Mouse (Mus musculus) ovary, postnatal 36 days (tissue): ENCODE measurements at regions not wholly inside any gene's neighbourhood (a gene's known extent, or its start where the extent isn't known, plus 50 kb on each side); places are given as distances from the start of the nearest gene placed in this dataset.
"Not testable (repeated sequence)": the region's sequence is repeated elsewhere in the genome, so short reads cannot be mapped to it uniquely, and the experiment has no call there.

Experiments used
- DNase-seq: peaks from one replicate; pipeline ENCODE4 v3.0.0; 2022; ENCODE audit warnings: low spot score, mixed read lengths

DNA sequence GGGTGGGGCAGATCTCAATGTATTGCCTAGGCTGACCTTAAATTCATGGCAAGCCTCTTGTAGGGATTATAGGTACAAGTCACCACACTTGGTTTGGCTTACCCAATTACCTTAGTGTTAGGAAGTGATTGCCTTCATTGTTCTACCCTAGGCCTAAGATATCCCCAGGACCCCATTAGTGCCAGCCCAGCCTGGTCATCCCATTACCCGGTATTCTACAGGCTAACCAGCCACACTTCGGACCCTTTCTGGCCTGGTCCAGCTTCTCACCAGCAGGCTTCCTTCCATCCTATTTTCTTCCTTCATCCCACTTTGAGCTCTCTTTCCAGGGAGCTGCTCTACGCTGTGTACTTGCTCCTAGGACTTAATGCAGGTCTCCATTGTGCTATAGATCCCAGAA, 59.5 kb downstream of the Tex35 start:
- DNase-seq, result no peak

DNA sequence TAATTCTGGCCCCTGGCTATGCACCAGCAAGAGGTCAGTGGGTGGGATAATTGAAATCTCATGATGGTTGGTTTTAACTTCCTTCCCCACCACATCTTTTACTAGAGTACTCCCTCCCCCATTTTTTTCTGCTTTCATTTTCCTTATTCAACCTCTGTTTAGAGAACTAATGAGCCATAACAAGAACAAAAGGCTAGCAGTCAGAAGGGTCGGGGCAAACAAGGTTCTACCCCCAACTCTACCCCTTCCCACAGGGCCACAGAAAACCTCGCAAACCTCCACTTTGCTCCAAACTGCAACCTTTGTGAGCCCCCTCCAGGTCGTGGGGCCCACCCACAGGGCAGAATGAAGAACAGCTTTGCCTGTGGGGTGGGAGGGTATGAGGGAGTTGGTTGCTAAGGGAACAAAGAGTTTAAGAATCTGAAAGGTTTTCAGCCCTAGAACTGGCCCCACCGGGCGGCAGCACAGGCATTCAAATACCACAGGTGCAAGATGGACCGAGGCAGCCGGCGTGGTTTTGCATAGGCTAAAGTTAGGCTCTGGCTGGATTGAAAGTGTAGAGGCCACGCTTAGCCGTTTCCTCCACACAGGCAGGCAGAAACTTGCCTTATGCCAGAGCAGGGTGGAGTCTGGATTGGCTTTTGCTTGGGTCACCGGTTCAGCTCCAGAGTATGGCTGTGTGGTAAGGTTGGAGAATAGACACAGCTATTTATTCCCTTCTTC, 60.1 kb downstream of the Tex35 start:
- DNase-seq, result no peak

DNA sequence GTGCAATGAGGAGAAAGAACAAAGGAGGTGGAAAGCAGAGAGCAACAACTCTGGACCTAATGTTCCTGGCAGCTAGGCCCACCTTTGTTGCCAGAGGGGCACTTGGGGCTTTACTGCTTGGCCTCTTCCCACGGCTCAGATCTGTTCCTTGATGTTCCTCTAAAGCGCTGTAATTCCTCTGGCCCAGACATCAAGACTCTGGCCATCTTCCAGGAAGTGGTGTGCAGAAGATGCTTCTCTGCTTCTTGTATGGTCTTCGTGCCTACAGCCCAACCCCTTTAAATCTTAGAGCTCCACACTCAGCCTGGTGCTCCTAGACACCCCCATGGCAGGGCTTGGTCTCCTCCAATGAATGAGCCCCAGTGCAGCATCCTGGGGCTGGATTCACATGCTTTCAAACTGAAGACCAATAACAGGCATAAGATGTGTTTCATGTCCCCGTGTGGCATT, 60.7 kb downstream of the Tex35 start:
- no peak for DNase-seq

DNA sequence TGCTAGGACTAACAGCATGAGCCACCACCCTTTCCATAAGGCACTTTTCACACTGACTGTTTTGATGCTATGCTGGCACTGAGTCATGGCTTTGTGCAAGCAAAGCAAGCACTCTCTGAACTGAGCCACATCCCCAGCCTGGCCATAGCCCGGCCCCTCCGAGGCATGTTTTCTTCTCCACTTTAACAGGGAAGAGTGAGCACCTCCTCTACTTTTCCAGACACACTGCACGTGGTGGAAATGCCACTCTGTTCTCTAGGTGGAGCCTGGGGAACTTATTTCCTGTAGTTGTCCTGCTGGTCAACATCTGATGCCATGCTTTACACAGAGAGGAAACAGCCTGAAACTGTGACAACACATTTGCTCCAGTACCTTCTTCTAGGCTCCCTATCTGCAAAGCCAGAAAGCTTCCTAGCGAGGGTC, 61.7 kb downstream of the Tex35 start:
- no peak for DNase-seq

DNA sequence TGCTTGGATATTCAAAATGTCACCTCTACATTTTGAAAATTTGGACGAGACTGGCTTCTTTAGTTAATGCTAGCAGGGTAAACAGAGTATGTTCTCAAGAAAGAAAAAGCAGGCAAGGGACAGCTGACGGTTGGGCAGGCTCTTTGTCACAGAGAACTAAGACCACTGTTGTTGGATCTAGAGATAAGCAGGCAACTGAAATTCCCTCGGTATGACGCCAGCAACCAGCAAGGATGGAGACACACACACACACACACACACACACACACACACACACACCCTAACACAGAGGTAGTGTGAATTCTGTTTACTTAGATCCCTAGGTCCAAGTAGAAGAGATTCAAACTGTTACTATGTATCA, 68.7 kb downstream of the Tex35 start:
- no peak for DNase-seq

DNA sequence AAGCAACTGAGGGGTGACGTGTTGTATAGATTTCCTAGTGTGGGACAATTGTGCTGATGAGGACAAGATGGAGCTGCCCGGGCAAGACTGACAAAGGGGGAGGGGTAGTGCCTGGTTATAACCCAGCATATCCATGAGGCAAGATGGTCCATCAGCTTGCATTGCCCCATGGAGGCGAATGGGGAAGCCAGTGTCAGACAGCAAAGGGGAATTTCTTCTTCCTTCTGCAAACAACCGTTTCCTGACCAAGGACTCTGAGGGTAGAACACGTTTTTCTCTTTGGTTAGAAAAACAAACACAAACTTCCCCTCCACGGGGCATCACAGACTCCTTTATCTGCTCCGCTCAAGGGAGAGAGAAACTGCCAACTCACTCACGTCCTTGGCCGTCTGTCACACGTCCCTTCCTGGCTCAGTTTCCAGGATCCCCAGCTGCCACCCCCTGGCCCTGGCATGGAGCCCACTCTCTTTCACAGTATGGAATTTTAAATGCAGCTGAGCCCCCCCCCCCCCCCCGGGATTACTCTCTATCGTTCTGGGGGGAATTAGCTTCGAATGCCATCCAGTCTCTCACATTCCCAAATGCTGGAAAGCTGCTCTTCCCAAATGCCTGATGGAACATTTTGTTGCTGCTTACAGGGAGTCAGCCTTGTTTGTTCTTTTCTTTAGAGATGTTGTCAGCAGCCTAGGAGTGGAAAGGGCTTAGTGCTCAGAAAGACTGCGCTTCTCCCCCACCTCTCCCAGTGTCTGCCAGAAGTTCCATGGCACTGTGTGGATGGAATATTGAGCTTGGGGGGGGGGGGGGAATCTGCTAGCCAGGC, 69.3 kb downstream of the Tex35 start:
- peak; percentile 70 for DNase-seq

DNA sequence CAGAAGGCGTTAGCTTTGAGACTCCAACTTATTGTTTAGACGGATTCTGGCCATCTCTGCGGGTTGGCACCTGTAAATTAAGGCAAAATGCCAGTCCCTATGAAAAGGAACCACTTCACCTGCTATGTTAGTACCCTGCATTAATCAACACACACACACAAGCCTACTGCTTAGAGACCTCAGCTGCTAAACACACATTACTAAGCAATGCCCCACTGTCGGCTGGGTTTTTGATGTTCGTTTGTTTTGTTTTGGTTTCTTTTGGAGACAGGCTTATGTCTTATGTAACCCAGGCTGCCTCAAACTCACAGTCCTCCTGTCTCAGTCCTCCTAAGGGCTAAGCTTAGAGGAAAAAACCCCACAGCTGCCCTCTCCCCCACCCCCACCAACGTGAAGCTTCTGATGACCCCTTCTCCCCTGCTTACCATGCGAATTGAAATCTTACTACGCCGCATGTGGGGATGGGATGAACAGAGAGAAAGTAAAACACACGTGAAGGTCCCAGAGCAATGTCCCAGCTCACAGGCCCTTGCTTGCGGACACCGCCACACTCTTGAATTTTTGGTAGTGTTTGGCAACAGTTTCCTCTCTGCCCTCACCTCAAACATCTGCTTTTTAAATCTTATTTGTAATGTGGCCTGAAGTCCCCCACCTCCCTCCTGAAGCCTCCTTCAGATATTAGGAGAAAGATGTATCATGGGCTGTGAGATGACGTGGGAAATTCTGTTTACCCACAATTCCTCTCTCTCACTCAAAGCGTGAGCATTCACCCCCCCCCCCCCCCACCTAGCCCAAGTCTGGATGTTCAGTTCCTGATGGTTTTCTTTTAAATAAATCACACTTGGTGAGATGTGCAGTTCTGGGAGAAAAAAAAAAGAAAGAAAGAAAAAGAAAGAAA, 70.1 kb downstream of the Tex35 start:
- DNase-seq, result no peak

DNA sequence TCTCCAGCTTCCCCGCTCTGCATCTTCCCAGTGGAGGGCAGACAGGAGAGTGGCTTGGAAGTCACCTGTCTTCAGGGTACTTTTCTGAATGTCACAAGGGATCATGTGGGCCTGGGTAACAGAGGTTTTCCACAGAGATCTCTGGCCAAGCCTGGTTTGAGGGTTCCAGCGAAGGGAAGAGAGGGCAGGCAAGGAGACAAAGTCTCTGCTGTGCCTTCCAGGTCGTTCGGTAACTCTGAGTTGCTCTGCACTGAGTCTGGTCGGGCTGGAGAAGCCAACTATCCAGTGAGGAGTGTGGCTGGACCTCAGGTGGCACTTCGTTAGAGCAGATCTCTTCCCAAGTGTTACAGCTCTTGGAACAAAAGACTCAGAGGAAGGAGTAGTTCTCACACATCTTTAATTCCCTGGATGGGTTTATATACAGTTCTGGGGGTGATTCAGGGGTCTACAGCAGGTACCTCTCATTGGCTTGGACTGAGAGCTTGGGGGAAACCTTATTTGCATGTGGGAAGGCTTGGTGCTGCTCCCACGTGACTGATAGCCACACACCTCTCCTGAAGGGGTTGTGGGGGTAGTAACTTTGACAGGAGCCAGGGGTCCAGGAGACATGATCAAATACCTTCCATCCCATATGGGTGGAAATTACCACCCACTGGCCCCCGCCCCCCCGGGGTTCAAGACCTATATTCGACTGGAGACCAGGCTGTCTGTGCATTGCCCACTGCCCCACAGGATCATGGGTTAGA, 71.1 kb downstream of the Tex35 start:
- DNase-seq, result no peak

DNA sequence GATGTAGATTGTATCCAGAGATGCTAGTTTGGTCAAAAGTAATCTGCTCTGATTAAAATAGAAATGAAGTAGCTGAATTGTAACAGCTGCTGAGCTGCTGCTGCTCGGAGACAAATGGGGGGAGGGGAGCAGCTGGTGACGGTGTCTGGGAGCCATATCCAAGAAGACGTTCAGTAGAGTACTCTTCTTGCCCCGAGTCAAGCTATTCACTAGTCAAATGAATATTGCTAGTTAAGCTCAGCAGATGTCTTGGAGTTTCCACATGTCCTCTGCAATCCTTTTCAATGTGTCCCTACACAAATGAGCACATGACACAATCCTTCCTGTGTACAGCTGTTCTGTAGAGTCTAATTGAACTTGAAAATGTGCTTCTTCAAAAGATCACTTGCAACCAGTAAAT, 71.7 kb downstream of the Tex35 start:
- DNase-seq, result no peak

DNA sequence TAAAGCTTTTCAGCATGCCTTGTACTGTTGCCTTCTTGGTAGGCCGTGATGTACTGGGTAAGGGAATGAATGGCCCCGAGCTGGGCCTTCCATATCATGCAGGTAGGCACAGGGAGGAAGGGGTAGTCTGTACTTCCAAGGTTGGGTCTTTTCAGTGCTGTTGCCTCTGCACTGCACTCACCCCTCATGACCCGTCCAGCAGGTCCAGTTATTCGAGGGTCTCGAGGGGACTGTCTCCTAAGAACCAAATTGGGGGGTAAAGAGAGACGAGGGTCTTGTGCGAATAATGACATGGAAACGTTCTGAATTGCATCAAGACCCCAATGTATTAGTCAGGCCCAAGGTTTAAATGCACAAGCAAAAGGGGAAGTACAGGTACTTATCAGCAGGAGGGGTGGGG, 73.3 kb downstream of the Tex35 start:
- not testable (repeated sequence) for DNase-seq

DNA sequence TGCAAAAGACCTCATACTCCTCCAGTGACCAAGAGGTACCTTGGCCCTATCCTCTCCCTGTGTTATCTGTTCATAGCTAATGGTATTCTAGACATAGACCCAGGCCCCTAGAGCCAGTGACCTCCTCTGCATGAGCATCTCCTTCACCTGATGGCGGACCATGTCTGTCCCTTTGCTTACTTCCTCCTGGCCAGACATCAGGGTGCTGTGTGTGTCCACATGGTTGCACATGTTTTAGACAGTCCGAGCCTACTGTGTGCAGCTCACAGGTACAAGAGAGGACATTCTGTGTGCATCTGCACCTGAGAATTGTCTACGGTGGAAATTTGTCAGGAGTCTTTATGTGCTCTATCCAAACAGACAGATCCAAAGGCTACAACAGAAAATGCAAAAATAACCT, 79.8 kb downstream of the Tex35 start:
- DNase-seq, result no peak

DNA sequence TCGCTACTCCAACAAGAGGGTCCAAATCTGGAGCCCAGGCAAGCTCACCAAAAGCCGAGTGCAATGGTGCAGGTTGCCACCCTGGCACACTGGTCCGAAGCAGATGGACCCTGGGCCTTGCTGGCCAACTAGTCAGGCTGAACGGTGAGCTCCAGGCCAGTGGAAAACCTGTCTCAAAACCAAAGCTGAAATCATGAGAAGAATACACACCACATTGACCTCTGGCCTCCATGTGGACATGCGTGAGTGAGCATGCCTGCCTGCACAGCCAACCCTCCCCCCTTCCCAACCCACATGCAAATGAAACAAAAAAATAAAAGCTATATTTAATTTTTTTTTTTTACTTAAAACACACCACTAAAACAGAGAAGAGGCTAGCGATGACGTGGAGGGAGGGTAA, 80.8 kb downstream of the Tex35 start:
- no peak for DNase-seq

DNA sequence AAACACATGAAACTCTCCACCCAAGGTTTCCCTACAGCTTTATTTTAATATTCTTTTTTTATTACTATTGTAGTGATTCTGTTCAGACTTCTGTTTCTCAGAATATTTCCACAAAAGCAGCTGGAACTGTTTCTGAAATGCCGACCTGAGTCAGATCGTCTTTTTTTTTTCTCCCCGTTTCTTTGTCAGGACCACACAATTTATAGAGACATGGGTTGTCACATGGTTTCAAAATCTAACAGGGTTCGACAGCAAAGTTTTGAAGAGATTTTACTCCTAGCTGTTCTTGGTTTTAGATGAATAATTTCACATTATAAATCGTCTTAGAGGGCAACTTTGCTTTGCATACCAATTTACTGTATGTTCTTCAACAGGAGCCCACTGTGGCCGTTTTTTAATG, 84.0 kb upstream of the Ralgps2 start:
- DNase-seq, result no peak

DNA sequence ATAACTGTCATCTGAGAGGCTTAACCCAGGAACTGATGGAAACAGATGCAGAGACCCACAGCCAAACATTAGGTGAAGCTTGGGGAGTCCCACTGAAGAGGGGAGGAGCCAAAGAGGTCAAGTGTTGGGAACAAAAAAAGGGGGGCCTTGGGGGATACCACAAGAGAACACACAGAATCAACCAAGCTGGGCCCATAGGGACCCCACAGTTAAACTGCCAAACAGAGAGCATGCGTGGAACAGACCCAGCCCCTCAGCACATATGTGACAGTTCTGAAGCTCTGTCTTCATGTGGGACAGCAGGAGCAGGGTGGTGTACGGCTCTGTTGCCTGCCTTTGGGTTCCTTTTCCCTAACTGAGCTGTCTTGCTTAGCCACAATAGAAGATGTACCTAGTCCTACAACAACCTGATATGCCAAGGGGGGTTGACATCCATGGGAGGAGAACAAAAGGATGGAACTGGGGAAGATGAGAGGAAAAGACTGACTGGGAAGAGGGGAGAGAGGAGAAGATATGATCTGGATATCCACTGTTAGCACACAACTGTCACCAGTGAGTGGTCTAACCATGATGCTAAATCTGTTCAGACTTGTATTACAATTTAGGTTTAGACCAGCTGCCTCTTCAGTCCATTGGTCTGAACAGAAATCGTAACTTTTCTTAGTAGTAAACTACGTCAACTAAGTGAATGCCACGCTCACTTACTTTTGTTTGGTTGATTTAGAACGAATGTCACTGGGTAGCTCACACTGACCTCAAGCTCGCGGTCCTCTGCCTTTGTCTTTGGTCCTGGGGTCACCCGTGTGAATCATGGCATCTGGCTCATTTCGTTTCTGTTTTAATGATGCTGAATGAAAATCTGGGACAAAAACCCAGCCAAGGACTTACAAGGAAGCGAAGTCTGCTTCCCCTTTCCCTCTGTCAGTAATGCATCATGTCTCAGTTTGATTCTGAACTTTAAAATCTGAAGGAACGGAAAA, 83.3 kb upstream of the Ralgps2 start:
- no peak for DNase-seq

DNA sequence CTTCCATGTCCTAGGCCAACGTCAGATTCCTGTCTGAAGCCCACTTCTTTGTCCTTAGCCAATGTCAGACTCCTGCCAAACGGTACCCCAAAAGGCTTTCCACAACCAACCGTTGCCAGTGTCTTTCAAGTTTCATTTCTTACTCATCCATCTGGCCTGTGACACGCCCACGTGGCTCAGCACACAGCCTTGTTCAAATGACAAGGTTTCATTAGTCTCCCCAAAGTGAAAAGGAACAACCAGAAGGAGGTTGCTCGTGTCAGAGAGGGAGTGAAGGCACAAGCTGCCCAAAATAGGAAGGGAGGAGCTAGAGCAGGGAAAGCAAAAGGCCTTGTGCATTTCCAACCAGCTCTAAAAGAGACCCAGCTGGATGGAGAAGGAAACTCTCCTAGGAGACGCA, 80.5 kb upstream of the Ralgps2 start:
- DNase-seq, result no peak

DNA sequence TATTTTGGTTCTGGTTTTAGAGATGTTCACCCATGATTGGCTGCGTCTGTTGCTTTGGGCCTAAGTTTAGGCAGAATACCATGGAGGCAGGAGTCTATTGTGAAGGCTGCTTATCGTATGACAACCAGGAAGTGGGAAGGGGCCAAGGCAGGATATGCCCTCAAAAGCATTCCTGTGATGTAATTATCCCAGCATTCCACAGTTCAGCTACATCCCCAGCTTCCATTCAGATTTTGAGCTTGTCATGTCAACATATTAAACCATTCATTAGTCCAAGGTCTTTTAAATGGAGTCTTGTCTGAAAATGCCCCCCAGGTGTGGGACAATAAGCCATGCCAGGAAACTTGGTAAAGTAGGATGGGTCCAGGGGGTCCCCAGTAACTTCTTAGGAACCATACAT, 79.3 kb upstream of the Ralgps2 start:
- DNase-seq, result no peak

DNA sequence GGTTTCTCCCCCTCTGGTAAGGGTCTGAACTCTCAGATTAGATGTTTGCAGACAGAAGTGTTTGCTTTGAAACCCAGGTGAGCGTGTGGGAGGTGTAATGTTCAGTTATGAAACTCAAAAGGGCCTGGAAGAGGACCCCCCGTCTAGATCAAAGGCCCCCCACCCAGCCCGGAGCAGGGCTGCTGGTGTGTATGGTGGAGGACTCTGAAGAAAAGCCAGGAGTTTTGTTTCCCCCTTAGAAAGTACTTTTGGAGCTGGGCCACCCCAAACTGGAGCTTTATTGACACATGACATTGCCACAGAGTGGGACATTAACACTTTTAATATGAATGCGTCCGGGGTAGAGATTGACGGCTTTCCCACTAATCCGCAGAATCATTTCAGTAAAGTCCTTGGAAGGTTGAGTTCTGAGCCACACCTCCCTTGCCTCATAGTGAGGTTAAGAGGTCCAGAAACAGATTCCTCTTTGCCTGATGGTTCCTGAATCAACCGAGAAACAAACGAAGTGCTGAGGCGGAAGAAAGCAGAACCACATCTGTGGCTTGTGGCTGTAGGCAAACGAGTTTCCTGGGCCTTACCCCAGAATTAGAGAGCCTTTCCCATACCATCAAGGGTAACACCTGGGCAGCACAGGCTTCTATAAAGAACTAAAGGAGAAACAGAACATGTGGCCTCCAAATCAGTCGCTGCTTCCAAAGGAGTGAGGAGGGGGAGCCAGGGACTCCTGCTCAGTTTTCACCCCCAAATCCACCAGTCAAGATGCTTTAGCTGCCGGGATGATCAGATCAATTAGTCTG, 78.0 kb upstream of the Ralgps2 start:
- no peak for DNase-seq

DNA sequence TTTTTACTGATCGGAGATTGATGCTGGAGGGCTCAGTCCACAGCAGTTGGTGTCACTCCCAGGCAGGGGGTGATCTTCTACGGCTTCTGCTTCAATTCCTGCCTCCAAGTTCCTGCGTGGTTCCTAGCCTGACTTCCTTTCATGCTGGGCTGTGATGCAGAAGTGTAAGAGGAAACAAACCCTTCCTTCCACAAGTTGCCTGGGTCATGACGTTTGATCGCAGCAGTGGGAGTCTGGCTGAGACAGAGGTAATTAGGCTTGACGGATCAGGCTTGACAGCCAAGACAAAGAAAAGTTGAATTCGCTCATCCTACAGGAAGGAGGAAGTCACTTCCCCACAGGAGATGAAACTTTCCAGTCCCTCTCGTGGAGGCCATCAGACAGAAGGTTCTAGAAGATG, 77.2 kb upstream of the Ralgps2 start:
- no peak for DNase-seq

DNA sequence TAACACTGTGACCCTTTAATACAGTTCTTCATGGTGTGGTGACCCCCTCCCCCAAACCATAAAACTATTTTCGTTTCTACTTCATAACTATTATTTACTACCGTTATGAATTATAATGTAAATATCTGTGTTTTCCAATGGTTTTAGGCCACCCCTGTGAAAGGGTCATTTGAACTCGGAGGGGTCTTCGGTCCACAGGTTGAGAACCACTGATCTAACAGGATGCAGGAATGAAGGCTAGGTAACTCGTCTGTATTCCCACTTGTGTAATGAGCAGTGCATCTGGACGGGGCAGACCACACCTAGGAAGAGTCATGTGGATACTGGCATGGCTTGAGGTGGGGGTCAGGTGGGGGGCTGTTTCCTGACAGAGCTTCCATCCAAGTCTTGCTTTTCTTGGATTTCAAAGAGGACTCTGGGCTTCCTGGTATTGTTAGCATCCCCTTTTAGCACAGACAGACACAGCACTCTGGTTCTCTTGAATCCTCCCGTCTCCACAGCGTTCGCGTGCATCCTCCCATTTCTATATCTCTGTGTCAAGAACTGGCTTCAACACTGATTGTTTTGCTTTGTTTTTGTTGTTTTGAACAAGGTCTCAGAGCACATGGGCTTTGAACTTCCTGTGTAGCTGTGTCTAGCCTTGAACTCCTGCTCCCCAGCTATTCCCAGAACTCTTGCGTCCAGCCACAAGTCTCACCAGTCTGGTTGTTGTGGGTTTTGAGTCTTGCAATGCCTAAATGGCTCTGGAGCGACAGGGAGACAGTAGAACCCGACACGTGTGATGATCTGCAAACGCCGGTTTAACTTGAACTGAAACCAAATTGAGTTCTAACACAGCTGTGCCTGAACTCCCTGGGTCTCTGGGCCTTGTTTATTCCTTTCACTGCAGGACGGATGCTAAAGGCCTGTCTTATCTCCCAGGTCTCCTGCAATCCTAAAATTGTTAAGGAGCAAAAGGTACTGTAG, 75.4 kb upstream of the Ralgps2 start:
- no peak for DNase-seq
